Mouse (Mus musculus) CH12.LX (cell line): ENCODE results near the gene Eef1a1. TPM values are rescaled to one million over a fixed set of nuclear protein-coding genes. Genes with fewer than 3 reads are reported as not detected.

Source experiments
- DNase-seq: peaks from one replicate; pipeline ENCODE4 v3.0.0-alpha.2; 2013; ENCODE audit errors: extremely low read depth
- H3K27ac ChIP-seq: 2 replicates; pipeline ENCODE4 v1.5.1; 2012; ENCODE audit warnings: low read depth, mild to moderate bottlenecking, control low read depth, moderate library complexity; ENCODE audit not compliant: insufficient read depth
- H3K27me3 ChIP-seq: replicated peaks from 2 replicates; pipeline ENCODE3; 2012; ENCODE audit warnings: inconsistent platforms
- H3K36me3 ChIP-seq, 2 experiments: replicated peaks in 1 of 2; 2 replicates each; pipeline versions ENCODE3 to v1.6.1; 2012; ENCODE audit warnings: inconsistent platforms in 1 of 2, low read length in 1 of 2, mild to moderate bottlenecking in 1 of 2, mixed read lengths in 1 of 2, moderate library complexity in 1 of 2; ENCODE audit not compliant: control insufficient read depth in 1 of 2, insufficient read depth in 1 of 2
- H3K4me1 ChIP-seq, 2 experiments: 2 replicates each; pipeline ENCODE4 v1.6.1; 2012; ENCODE audit warnings: inconsistent platforms in 1 of 2, moderate library complexity in 1 of 2; ENCODE audit not compliant: insufficient read depth in 2 of 2, control insufficient read depth in 1 of 2
- H3K4me2 ChIP-seq: 2 replicates; pipeline ENCODE4 v1.6.1; 2012; ENCODE audit warnings: low read depth, mild to moderate bottlenecking, control low read depth; ENCODE audit not compliant: poor library complexity, insufficient read depth, severe bottlenecking
- H3K4me3 ChIP-seq, 3 experiments: fragments of 150-350 bp in 1 of 3; sonication (generic) in 1 of 3; replicated peaks in 1 of 3; 2 replicates each; pipeline versions ENCODE3 to v1.5.1; 2011 to 2012; ENCODE audit warnings: low read depth in 2 of 3, low read length in 2 of 3, mild to moderate bottlenecking in 2 of 3, moderate library complexity in 2 of 3, control low read depth in 1 of 3, improper control_type of control experiment in 1 of 3, inconsistent platforms in 1 of 3, mixed read lengths in 1 of 3; ENCODE audit not compliant: poor library complexity in 1 of 3
- H3K79me2 ChIP-seq: replicated peaks from 2 replicates; pipeline ENCODE4 v1.6.1; 2012; ENCODE audit warnings: mild to moderate bottlenecking, moderate library complexity; ENCODE audit not compliant: control insufficient read depth, poor library complexity, insufficient read depth, severe bottlenecking; ENCODE audit errors: extremely low read depth
- H3K9ac ChIP-seq: 2 replicates; pipeline ENCODE4 v1.6.1; 2012; ENCODE audit warnings: low read depth, mild to moderate bottlenecking, control low read depth, moderate library complexity; ENCODE audit not compliant: insufficient read depth
- H3K9me3 ChIP-seq: replicated peaks from 2 replicates; pipeline ENCODE3; 2012; ENCODE audit warnings: low read length, inconsistent platforms, mixed read lengths
- BHLHE40 ChIP-seq: IDR thresholded peaks from 2 replicates; pipeline ENCODE4 v1.6.1; 2011; ENCODE audit warnings: mild to moderate bottlenecking, low read depth, low read length, improper control_type of control experiment
- CHD1 ChIP-seq: IDR thresholded peaks from 2 replicates; pipeline ENCODE4 v1.6.1; 2012; ENCODE audit warnings: low read depth, low read length, improper control_type of control experiment, inconsistent platforms
- CHD2 ChIP-seq: IDR thresholded peaks from 2 replicates; pipeline ENCODE4 v1.6.1; 2011; ENCODE audit warnings: low read length, improper control_type of control experiment
- CTCF ChIP-seq, 2 experiments: IDR thresholded peaks in 1 of 2; conservative IDR thresholded peaks in 1 of 2; 2 replicates each; pipeline ENCODE4 v1.5.1; 2011 to 2012; ENCODE audit warnings: low read depth in 2 of 2, low read length in 2 of 2, improper control_type of control experiment in 1 of 2, inconsistent platforms in 1 of 2, mild to moderate bottlenecking in 1 of 2, moderate library complexity in 1 of 2
- E2F4 ChIP-seq: IDR thresholded peaks from 2 replicates; pipeline ENCODE4 v1.6.1; 2011; ENCODE audit warnings: low read depth, low read length, improper control_type of control experiment; ENCODE audit not compliant: insufficient replicate concordance
- ELF1 ChIP-seq: IDR thresholded peaks from 2 replicates; pipeline ENCODE4 v1.6.1; 2014; ENCODE audit warnings: low read depth, mild to moderate bottlenecking, inconsistent platforms, low read length, improper control_type of control experiment
- EP300 ChIP-seq: IDR thresholded peaks from 2 replicates; pipeline ENCODE4 v1.6.1; 2011; ENCODE audit warnings: low read length, improper control_type of control experiment
- ETS1 ChIP-seq: conservative IDR thresholded peaks from 2 replicates; pipeline ENCODE4 v1.6.1; 2012; ENCODE audit warnings: low read depth, mild to moderate bottlenecking, inconsistent platforms, low read length, improper control_type of control experiment, moderate library complexity
- GABPA ChIP-seq: IDR thresholded peaks from 2 replicates; pipeline ENCODE4 v1.6.1; 2012; ENCODE audit warnings: low read depth, low read length, improper control_type of control experiment, inconsistent platforms; ENCODE audit not compliant: insufficient replicate concordance
- HCFC1 ChIP-seq: IDR thresholded peaks from 2 replicates; pipeline ENCODE4 v1.6.1; 2012; ENCODE audit warnings: low read depth, mild to moderate bottlenecking, inconsistent platforms, low read length, improper control_type of control experiment
- IRF4 ChIP-seq: IDR thresholded peaks from 2 replicates; pipeline ENCODE4 v1.6.1; 2014; ENCODE audit warnings: low read depth, mild to moderate bottlenecking, inconsistent platforms, low read length, improper control_type of control experiment
- JUN ChIP-seq: IDR thresholded peaks from 2 replicates; pipeline ENCODE4 v1.6.1; 2011; ENCODE audit warnings: low read depth, mild to moderate bottlenecking, low read length, improper control_type of control experiment, moderate library complexity; ENCODE audit not compliant: insufficient read depth
- JUND ChIP-seq: conservative IDR thresholded peaks from 2 replicates; pipeline ENCODE4 v1.6.1; 2011; ENCODE audit warnings: low read depth, low read length, improper control_type of control experiment
- KAT2A ChIP-seq: IDR thresholded peaks from 2 replicates; pipeline ENCODE4 v1.6.1; 2012; ENCODE audit warnings: low read length, improper control_type of control experiment, inconsistent platforms; ENCODE audit not compliant: insufficient replicate concordance
- MAFK ChIP-seq: IDR thresholded peaks from 2 replicates; pipeline ENCODE4 v1.6.1; 2011; ENCODE audit warnings: low read length, improper control_type of control experiment; ENCODE audit not compliant: insufficient replicate concordance
- MAX ChIP-seq: IDR thresholded peaks from 2 replicates; pipeline ENCODE4 v1.6.1; 2011; ENCODE audit warnings: low read length, improper control_type of control experiment
- MAZ ChIP-seq: IDR thresholded peaks from 2 replicates; pipeline ENCODE4 v1.6.1; 2012; ENCODE audit warnings: low read depth, mild to moderate bottlenecking, inconsistent platforms, low read length, improper control_type of control experiment, moderate library complexity
- MEF2A ChIP-seq: IDR thresholded peaks from 2 replicates; pipeline ENCODE4 v1.6.1; 2014; ENCODE audit warnings: low read depth, mild to moderate bottlenecking, inconsistent platforms, low read length, improper control_type of control experiment, borderline replicate concordance
- MXI1 ChIP-seq: IDR thresholded peaks from 2 replicates; pipeline ENCODE4 v1.6.1; 2011; ENCODE audit warnings: mild to moderate bottlenecking, low read depth, low read length, improper control_type of control experiment
- MYC ChIP-seq: IDR thresholded peaks from 2 replicates; pipeline ENCODE4 v1.6.1; 2011; ENCODE audit warnings: low read depth, mild to moderate bottlenecking, improper control_type of control experiment, low read length
- NELFE ChIP-seq: IDR thresholded peaks from 2 replicates; pipeline ENCODE4 v1.6.1; 2011; ENCODE audit warnings: low read depth, low read length, improper control_type of control experiment
- NRF1 ChIP-seq: IDR thresholded peaks from 2 replicates; pipeline ENCODE4 v1.6.1; 2014; ENCODE audit warnings: low read depth, mild to moderate bottlenecking, inconsistent platforms, low read length, improper control_type of control experiment, moderate library complexity
- PAX5 ChIP-seq: IDR thresholded peaks from 2 replicates; pipeline ENCODE4 v1.6.1; 2012; ENCODE audit warnings: low read length, inconsistent platforms, mixed read lengths
- POLR2A ChIP-seq: IDR thresholded peaks from 2 replicates; pipeline ENCODE4 v1.6.1; 2011; ENCODE audit warnings: low read depth, mild to moderate bottlenecking, improper control_type of control experiment, low read length
- POLR2AphosphoS2 ChIP-seq: IDR thresholded peaks from 2 replicates; pipeline ENCODE4 v1.6.1; 2011; ENCODE audit warnings: low read depth, low read length, improper control_type of control experiment
- RAD21 ChIP-seq: IDR thresholded peaks from 2 replicates; pipeline ENCODE4 v1.6.1; 2011; ENCODE audit warnings: low read depth, mild to moderate bottlenecking, low read length, improper control_type of control experiment, moderate library complexity
- RCOR1 ChIP-seq: conservative IDR thresholded peaks from 2 replicates; pipeline ENCODE4 v1.6.1; 2012; ENCODE audit warnings: low read depth, mild to moderate bottlenecking, inconsistent platforms, low read length, improper control_type of control experiment
- SIN3A ChIP-seq: IDR thresholded peaks from 2 replicates; pipeline ENCODE4 v1.6.1; 2012; ENCODE audit warnings: low read length, improper control_type of control experiment, inconsistent platforms
- SMC3 ChIP-seq: IDR thresholded peaks from 2 replicates; pipeline ENCODE4 v1.6.1; 2011; ENCODE audit warnings: low read depth, low read length, improper control_type of control experiment
- TBP ChIP-seq: conservative IDR thresholded peaks from 2 replicates; pipeline ENCODE4 v1.6.1; 2011; ENCODE audit warnings: low read depth, low read length, improper control_type of control experiment
- TCF12 ChIP-seq: IDR thresholded peaks from 2 replicates; pipeline ENCODE4 v1.6.1; 2014; ENCODE audit warnings: low read depth, mild to moderate bottlenecking, inconsistent platforms, low read length, improper control_type of control experiment
- UBTF ChIP-seq: IDR thresholded peaks from 2 replicates; pipeline ENCODE4 v1.6.1; 2012; ENCODE audit warnings: low read depth, mild to moderate bottlenecking, inconsistent platforms, low read length, improper control_type of control experiment, moderate library complexity
- USF1 ChIP-seq: IDR thresholded peaks from 2 replicates; pipeline ENCODE4 v1.6.1; 2014; ENCODE audit warnings: low read depth, mild to moderate bottlenecking, inconsistent platforms, low read length, improper control_type of control experiment
- USF2 ChIP-seq: conservative IDR thresholded peaks from 2 replicates; pipeline ENCODE4 v1.6.1; 2011; ENCODE audit warnings: low read depth, low read length, improper control_type of control experiment
- ZC3H11A ChIP-seq: IDR thresholded peaks from 2 replicates; pipeline ENCODE4 v1.6.1; 2012; ENCODE audit warnings: low read depth, mild to moderate bottlenecking, inconsistent platforms, low read length, improper control_type of control experiment
- ZKSCAN1 ChIP-seq: IDR thresholded peaks from 2 replicates; pipeline ENCODE4 v1.6.1; 2012; ENCODE audit warnings: low read depth, inconsistent platforms, low read length, improper control_type of control experiment, borderline replicate concordance
- ZMIZ1 ChIP-seq: IDR thresholded peaks from 2 replicates; pipeline ENCODE4 v1.6.1; 2012; ENCODE audit warnings: low read depth, mild to moderate bottlenecking, inconsistent platforms, low read length, improper control_type of control experiment
- ZNF384 ChIP-seq: IDR thresholded peaks from 2 replicates; pipeline ENCODE4 v1.6.1; 2012; ENCODE audit warnings: low read depth, low read length, improper control_type of control experiment, inconsistent platforms
- dilution Hi-C: fragments of 300-500 bp; cut with MboI; formaldehyde crosslinking; loops from 2 replicates; pipeline ENCODE4 v1.14.3; 2020; ENCODE audit warnings: low sequenced_read_pairs; ENCODE audit not compliant: extremely low pct_unique_long_range_greater_than_20kb, extremely low pct_ligation_motif_present
- in situ Hi-C: fragments of 300-500 bp; cut with MboI; formaldehyde crosslinking; loops from 3 replicates; pipeline ENCODE4 v1.14.3; 2019; ENCODE audit warnings: low sequenced_read_pairs, low pct_ligation_motif_present, low pct_unique_long_range_greater_than_20kb, mixed read lengths
- polyA plus RNA-seq: library from polyadenylated mRNA; unstranded; fragments of >175 nt; gene quantifications from 2 replicates; pipeline ENCODE4 v1.2.1, GENCODE M21; 2012; ENCODE audit warnings: low read depth; ENCODE audit not compliant: insufficient read length
- total RNA-seq, 2 experiments: library from RNA; depleted of rRNA; stranded (reverse); fragments of 300-350 nt in 1 of 2; fragments of >200 nt in 1 of 2; gene quantifications; 2 replicates each; pipeline ENCODE4 v1.2.3; 2012 to 2014

Eef1a1 gene
- total and polyA plus RNA-seq, 3 experiments, result 12,362 to 21,026 (median 18,409) TPM

DNA sequence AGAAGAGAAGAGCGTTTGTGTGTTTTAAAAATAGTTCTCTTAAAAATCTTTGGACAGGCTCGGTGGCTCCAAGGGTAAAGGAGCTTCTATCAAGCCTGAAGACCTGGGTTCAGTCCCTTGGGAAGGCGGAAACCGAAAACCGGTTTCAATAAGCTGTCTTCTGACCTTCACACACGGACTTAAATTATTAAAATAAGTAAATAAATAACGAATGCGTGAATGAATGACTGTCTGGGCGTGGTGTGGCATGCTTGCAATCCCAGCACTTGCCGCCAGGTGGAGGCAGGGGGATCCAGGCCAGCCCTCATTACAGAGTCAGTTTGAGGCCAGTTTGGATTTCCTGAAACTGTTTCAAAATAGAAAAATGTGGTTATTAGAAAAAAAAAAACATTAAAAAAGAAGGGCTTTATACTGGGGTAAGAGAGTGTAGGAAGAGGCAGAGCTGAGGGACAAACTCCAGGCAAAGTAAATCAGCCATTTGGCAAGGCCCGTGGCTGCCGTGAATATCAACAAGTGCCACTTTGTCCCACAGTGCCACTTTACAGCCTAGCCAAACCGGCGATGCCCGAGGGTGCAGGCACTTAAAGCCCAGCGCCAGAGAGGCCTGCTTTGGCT, 38.9 kb upstream of the Eef1a1 start:
- peaks cover 6 to 13% of the 10 kb centered on the region in 2 experiments; a peak in 3 of 4 replicates for H3K4me1 ChIP-seq
- in situ Hi-C loops (no loop called here), dilution Hi-C loops (no loop called here)
- H3K27ac ChIP-seq, result no peak overlapping the region; the same call in 1 of the 2 replicates
- peak; percentile 81 for DNase-seq
- TF ChIP-seq ZMIZ1 (no peak), MAFK (0 out of 2 replicates have a peak, but pooled peaks have one; percentile 2), UBTF (no peak), NELFE (peak; percentile 34), MAZ (no peak), EP300 (no peak), MYC (peak; percentile 72), MAX (no peak; the same call in none of the 2 replicates), HCFC1 (no peak), MXI1 (no peak), POLR2AphosphoS2 (no peak), IRF4 (no peak; the same call in 1 of the 2 replicates), TCF12 (no peak), ETS1 (no peak), GABPA (no peak), JUN (no peak), RCOR1 (no peak), USF1 (no peak), ZKSCAN1 (no peak), MEF2A (no peak), TBP (0 out of 2 replicates have a peak, but pooled peaks have one; percentile 57), CHD1 (no peak), ZNF384 (peak; percentile 52; the same call in 1 of the 2 replicates), BHLHE40 (no peak), RAD21 (peak; percentile 42), E2F4 (no peak), CHD2 (no peak), CTCF (conservative IDR thresholded peaks at IDR 0.05 in 1 of 2, IDR thresholded peaks at IDR 0.05 in 1 of 2; ENCODE audit: low read depth in 2 of 2, low read length in 2 of 2) (peak; percentile 83 to 92), SIN3A (no peak), SMC3 (peak; percentile 66), PAX5 (no peak), JUND (no peak), USF2 (no peak), ELF1 (0 out of 2 replicates have a peak, but pooled peaks have one; percentile 35), NRF1 (no peak), POLR2A (no peak), KAT2A (no peak), ZC3H11A (no peak)
- no peaks in the 10 kb centered on the region for H3K79me2 ChIP-seq
- H3K9ac ChIP-seq, result peak overlapping the region; percentile 71
- H3K36me3 ChIP-seq, result no peaks in the 10 kb centered on the region
- H3K27me3 ChIP-seq, result peaks cover 2% of the 10 kb centered on the region
- H3K4me2 ChIP-seq, result peak overlapping the region; percentile 100
- H3K9me3 ChIP-seq, result no peaks in the 10 kb centered on the region
- H3K4me3 ChIP-seq, result peak overlapping the region; percentile 39 to 48 (median 44)
